Mouse (Mus musculus): Measurements from ENCODE around the gene Fkbp6. TPM values are rescaled to one million over a fixed set of nuclear protein-coding genes. Genes with fewer than 3 reads are reported as not detected.
"Not testable (repeated sequence)": the region's sequence is repeated elsewhere in the genome, so short reads cannot be mapped to it uniquely, and the experiment has no call there.

Fkbp6 gene
- polyA plus RNA-seq, 1 experiment from 2014 or later = not detected

DNA sequence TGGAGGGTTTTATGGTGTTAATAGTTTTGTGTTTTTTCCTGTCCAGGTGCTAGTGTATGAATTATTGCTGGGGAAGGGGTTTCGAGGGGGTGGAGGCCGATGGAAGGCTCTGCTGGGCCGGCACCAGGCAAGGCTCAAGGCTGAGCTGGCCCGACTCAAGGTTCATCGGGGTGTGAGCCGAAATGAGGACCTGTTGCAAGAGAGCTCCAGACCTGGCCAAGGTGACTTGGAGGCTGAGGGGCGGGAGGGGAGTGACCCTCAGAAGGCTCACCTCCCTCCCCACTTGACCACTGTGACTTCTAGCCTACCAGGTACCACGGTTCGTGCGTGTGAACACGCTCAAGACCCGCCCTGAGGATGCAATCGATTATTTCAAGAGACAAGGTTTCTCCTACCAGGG is 21.4 kb upstream of the Fkbp6 start:
- 93% methylated on average over 13 of the region's 13 CpGs for WGBS
- H3K4me1 ChIP-seq = peaks cover 15% of the 10 kb centered on the region
- no peak overlapping the region for H3K9ac ChIP-seq
- no peaks in the 10 kb centered on the region for H3K27me3 ChIP-seq
- no peak overlapping the region; the same call in 1 of the 2 replicates for H3K4me2 ChIP-seq (replicated peaks)
- peaks cover 47% of the 10 kb centered on the region for H3K36me3 ChIP-seq
- ATAC-seq (ENCODE audit: insufficient number of reproducible peaks, low FRiP score, low TSS enrichment, low read depth) = no peak
- H3K9me3 ChIP-seq (replicated peaks) = no peaks in the 10 kb centered on the region
- no peak overlapping the region; the same call in 1 of the 2 replicates for H3K4me3 ChIP-seq (replicated peaks)
- H3K27ac ChIP-seq (replicated peaks) = no peak overlapping the region

DNA sequence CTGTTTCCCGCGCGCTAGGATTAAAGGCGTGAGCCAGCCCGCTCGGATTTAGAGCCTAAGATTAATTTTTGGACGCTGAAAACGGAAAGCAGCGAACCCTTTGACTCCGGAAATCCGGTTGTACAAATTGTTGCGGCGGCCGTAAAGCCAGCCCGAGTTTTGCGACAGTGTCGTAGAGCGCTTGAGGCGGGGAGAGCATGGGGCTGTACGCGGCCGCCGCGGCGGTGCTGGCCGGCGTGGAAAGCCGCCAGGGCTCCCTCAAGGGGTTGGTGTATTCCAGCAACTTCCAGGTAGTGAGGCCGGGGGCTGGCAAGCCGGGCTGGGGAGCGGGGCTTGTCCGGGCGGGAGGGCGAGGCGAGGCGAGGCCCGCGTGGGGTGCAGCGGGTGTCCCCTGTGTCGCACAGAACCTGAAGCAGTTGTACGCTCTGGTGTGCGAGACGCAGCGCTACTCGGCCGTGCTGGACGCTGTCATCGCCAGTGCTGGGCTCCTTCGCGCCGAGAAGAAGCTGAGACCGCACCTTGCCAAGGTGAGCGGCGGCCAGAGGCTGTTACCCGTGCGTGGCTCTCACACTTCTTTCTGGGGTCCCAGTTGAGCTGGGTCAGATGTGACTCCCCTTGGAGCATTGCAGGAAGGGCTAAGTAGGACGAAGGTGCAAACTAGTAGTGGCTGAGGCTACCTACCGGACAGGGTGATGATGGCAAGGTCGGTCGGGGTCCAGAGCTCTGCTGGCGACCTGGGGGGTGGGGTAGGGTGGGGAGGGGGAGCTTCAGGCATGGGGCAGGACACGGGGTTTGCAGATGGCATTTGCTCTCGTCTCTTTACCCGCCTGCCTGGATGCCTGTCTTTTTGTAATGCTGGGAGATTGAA is 20.2 kb upstream of the Fkbp6 start, which contains the start of gene Nsun5:
Gene Nsun5 (plus strand): TSS at position 167 of the 868 bp plus-strand sequence.
- peaks cover 36% of the 10 kb centered on the region for H3K36me3 ChIP-seq
- peaks cover 14% of the 10 kb centered on the region for H3K4me1 ChIP-seq
- peak within 1 kb of the TSS; percentile 90 for H3K9ac ChIP-seq
- peak within 1 kb of the TSS; percentile 94 for H3K4me3 ChIP-seq (replicated peaks)
- H3K9me3 ChIP-seq (replicated peaks) = no peaks in the 10 kb centered on the region
- under 1% methylated on average over 64 of the region's 64 CpGs for WGBS
- H3K4me2 ChIP-seq (replicated peaks) = peak within 1 kb of the TSS; percentile 82
- 0 out of 2 replicates have a peak, but pooled peaks have one; percentile 41 for ATAC-seq (ENCODE audit: insufficient number of reproducible peaks, low FRiP score, low TSS enrichment, low read depth)
- H3K27ac ChIP-seq (replicated peaks) = peak within 1 kb of the TSS; percentile 89
- no peaks in the 10 kb centered on the region for H3K27me3 ChIP-seq

DNA sequence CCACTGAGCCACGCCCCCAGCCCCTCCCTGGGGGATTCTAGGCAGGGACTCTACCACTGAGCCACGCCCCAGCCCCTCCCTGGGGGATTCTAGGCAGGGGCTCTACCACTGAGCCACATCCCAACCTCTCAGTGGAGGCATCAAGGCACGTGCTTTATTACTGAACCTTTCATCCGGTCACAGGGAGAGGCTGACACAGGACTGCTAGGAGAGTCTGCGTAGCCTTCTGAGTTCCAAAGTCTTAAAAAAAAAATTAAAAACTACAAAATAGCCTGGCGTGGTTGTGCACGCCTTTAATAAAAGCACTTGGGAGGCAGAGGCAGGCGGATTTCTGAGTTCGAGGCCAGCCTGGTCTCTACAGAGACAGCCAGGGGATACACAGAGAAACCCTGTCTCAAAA is 19.4 kb upstream of the Fkbp6 start:
- not testable (repeated sequence) for H3K27me3 ChIP-seq; ATAC-seq (ENCODE audit: insufficient number of reproducible peaks, low FRiP score, low TSS enrichment, low read depth); H3K4me1 ChIP-seq; H3K9me3 ChIP-seq (replicated peaks)
- H3K36me3 ChIP-seq = peaks cover 27% of the 10 kb centered on the region
- H3K4me3 ChIP-seq (replicated peaks) = peak overlapping the region; percentile 94
- peak overlapping the region; percentile 89; the same call in 1 of the 2 replicates for H3K27ac ChIP-seq (replicated peaks)
- H3K9ac ChIP-seq = peak overlapping the region; percentile 90; the same call in 1 of the 2 replicates
- peak overlapping the region; percentile 82 for H3K4me2 ChIP-seq (replicated peaks)
- WGBS = 58% methylated on average over 9 of the region's 9 CpGs

DNA sequence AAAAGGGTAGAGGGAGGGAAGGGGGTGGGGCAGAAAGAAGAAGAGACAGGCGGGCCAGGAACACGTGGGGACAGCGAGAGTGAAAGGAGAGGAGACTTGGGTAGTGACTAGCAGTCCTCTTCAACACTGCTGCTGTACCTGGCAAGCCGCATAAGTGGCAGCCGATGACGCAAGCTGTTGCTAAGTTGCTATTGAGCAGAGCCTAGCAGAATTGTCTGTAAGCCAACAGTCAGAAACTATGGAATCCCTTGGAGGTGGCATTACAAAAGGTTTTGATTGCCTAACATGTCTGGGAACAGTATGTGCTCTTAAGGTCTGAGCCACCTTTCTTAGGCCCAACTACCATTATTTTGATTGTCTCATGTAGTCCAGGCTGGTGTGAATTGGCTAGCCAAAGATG is 18.5 kb upstream of the Fkbp6 start:
- H3K9ac ChIP-seq = no peak overlapping the region
- ATAC-seq (ENCODE audit: insufficient number of reproducible peaks, low FRiP score, low TSS enrichment, low read depth) = no peak
- no peaks in the 10 kb centered on the region for H3K9me3 ChIP-seq (replicated peaks)
- peaks cover 8% of the 10 kb centered on the region for H3K4me1 ChIP-seq
- no peak overlapping the region for H3K4me2 ChIP-seq (replicated peaks)
- no peaks in the 10 kb centered on the region for H3K27me3 ChIP-seq
- H3K36me3 ChIP-seq = peaks cover 18% of the 10 kb centered on the region
- no peak overlapping the region for H3K27ac ChIP-seq (replicated peaks)
- WGBS = 80% methylated on average over 6 of the region's 6 CpGs
- H3K4me3 ChIP-seq (replicated peaks) = no peak overlapping the region

DNA sequence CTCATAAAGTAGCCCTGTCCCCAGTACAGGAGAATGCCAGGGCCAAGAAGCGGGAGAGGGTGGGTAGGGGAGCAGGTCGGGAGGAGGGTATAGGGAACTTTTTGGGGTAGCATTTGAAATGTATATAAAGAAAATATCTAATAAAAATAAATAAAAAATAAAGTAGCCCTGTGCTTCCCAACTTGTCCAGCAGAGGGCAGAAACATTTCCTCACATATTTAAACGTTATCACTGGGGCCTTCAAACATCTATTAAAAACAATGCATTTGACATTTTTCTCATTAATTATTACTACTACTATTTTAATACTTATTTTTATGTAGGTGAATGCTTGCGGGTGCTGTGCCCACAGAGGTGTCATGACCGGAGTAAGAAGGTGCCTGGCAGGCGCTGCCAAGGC is 18.0 kb upstream of the Fkbp6 start:
- H3K9ac ChIP-seq = no peak overlapping the region
- H3K4me1 ChIP-seq = peaks cover 8% of the 10 kb centered on the region
- H3K36me3 ChIP-seq = peaks cover 16% of the 10 kb centered on the region
- H3K4me2 ChIP-seq (replicated peaks) = no peak overlapping the region
- 53% methylated on average over 6 of the region's 6 CpGs for WGBS
- no peak for ATAC-seq (ENCODE audit: insufficient number of reproducible peaks, low FRiP score, low TSS enrichment, low read depth)
- H3K27me3 ChIP-seq = no peaks in the 10 kb centered on the region
- H3K27ac ChIP-seq (replicated peaks) = no peak overlapping the region
- H3K4me3 ChIP-seq (replicated peaks) = no peak overlapping the region
- no peaks in the 10 kb centered on the region for H3K9me3 ChIP-seq (replicated peaks)

DNA sequence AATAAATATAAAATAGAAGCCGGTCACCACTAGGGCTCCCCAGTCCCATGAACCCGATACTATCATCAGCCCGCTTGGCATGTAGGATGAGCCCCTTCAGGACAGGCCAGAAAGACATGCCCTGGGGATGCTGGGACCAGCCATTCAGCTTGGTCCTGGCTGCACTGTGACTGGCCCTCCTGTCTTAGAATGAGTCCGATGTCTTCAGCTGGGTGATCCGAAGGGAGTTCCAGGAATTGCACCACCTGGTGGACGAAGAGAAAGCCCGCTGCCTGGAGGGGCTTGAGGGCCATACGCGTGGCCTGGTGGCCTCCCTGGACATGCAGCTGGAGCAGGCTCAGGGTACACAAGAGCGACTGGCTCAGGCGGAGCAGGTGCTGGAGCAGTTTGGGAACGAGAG is 13.7 kb upstream of the Fkbp6 start:
- no peaks in the 10 kb centered on the region for H3K4me1 ChIP-seq
- H3K27me3 ChIP-seq = no peaks in the 10 kb centered on the region
- H3K4me3 ChIP-seq (replicated peaks) = no peak overlapping the region
- WGBS = 25% methylated on average over 12 of the region's 12 CpGs
- ATAC-seq (ENCODE audit: insufficient number of reproducible peaks, low FRiP score, low TSS enrichment, low read depth) = no peak; the same call in 1 of the 2 replicates
- H3K27ac ChIP-seq (replicated peaks) = no peak overlapping the region
- H3K36me3 ChIP-seq = no peaks in the 10 kb centered on the region
- H3K9me3 ChIP-seq (replicated peaks) = no peaks in the 10 kb centered on the region
- H3K9ac ChIP-seq = no peak overlapping the region
- H3K4me2 ChIP-seq (replicated peaks) = no peak overlapping the region

DNA sequence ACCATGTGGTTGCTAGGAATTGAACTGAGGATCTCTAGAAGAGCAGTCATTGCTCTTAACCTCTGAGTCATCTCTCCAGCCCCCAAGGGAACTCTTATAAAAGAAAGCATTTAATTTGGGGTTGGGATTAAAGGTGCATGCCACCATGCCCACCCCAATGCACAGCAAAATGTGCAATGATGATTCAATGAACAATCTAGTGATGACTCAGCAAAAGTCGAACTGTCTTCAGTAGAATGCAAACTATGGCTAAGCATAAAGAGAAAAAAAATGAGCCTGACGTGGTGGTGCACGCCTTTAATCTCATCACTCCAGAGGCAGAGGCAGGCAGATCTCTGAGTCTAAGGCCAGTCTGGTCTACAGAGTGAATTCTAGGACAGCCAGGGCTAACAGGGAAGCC is 12.7 kb upstream of the Fkbp6 start:
- WGBS = 79% methylated on average over 3 of the region's 3 CpGs
- Histone ChIP-seq H3K4me3 (replicated peaks) (no peak overlapping the region), H3K36me3 (no peaks in the 10 kb centered on the region)

DNA sequence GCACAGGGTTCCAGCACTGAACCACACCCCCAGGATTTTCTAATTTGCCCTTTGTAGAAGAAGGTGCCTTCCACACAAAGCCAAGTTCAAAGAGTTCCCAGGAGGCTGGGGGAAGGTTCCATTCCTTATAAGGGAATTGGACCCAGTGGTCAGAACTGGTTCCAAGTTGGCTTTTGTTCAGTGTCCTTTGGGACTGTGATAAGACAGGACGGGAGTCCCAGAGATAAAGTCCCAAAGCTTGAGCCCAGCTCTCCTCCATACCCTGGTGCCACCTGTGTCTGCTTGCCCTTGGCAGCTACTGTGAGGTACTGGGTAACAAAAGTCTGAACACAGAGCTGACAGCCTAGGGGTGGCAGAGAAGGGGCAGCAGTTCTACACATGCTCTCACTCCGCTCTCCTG is 9.9 kb upstream of the Fkbp6 start:
- H3K27ac ChIP-seq (replicated peaks) = no peak overlapping the region
- 0 out of 2 replicates have a peak, but pooled peaks cover 3% of the 10 kb centered on the region for H3K27me3 ChIP-seq
- no peak overlapping the region for H3K9ac ChIP-seq
- H3K4me2 ChIP-seq (replicated peaks) = no peak overlapping the region
- ATAC-seq (ENCODE audit: insufficient number of reproducible peaks, low FRiP score, low TSS enrichment, low read depth) = no peak
- H3K9me3 ChIP-seq (replicated peaks) = no peaks in the 10 kb centered on the region; the same call in 1 of the 2 replicates
- H3K36me3 ChIP-seq = no peaks in the 10 kb centered on the region
- H3K4me1 ChIP-seq = no peaks in the 10 kb centered on the region
- 89% methylated on average over 2 of the region's 2 CpGs for WGBS
- no peak overlapping the region for H3K4me3 ChIP-seq (replicated peaks)

More for the DNA sequence above, 12.7 kb upstream of the Fkbp6 start:
- H3K4me1 ChIP-seq = no peaks in the 10 kb centered on the region
- H3K9ac ChIP-seq = no peak overlapping the region
- H3K9me3 ChIP-seq (replicated peaks) = no peaks in the 10 kb centered on the region; the same call in 1 of the 2 replicates
- ATAC-seq (ENCODE audit: insufficient number of reproducible peaks, low FRiP score, low TSS enrichment, low read depth) = no peak
- no peak overlapping the region for H3K27ac ChIP-seq (replicated peaks)
- no peak overlapping the region for H3K4me2 ChIP-seq (replicated peaks)
- H3K27me3 ChIP-seq = no peaks in the 10 kb centered on the region

DNA sequence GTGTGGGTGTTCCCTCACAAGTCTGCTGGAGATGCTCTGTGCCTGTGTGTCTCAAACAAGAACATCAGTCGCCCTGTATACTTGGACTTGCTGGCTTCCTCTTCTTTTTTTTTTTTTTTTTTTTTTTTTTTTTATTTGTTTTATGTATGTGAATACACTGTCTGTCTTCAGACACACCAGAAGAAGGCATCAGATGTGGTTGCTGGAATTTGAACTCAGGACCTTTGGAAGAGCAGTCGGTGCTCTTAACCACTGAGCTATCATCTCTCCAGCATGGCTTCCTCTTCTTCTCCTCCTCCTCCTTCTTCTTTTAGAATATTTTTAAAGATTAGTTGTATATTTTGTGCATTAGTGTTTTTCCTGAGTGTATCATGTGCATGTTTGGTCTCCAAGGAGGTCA is 7.7 kb upstream of the Fkbp6 start:
- H3K4me2 ChIP-seq (replicated peaks) = no peak overlapping the region
- WGBS = 84% methylated on average over 2 of the region's 2 CpGs
- no peak overlapping the region for H3K4me3 ChIP-seq (replicated peaks)
- no peaks in the 10 kb centered on the region; the same call in 1 of the 2 replicates for H3K9me3 ChIP-seq (replicated peaks)
- peaks cover 15% of the 10 kb centered on the region for H3K27me3 ChIP-seq
- H3K4me1 ChIP-seq = no peaks in the 10 kb centered on the region
- ATAC-seq (ENCODE audit: insufficient number of reproducible peaks, low FRiP score, low TSS enrichment, low read depth) = peak; percentile 72; the same call in 1 of the 2 replicates
- H3K9ac ChIP-seq = no peak overlapping the region
- no peak overlapping the region for H3K27ac ChIP-seq (replicated peaks)
- H3K36me3 ChIP-seq = no peaks in the 10 kb centered on the region

DNA sequence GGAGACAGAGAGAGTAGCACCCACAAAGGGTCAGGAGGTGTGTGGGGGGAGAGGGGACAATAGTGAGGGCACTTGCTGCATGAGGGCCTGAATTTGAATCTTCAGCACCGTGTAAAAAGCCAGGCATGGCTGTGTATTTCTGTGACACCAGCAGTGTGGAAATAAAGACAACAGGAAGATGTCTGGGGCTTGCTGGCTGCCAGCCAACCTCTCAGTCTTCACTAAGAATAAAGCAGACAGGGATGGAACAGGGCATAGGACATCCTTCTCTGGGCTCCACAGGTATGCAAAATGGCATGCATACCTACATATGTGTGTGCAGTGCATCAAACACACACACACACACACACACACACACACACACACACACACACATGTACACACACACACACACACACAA is 6.2 kb upstream of the Fkbp6 start:
- 39% methylated on average over 1 of the region's 1 CpGs for WGBS
- Histone ChIP-seq H3K27ac (replicated peaks) (no peak overlapping the region), H3K9me3 (replicated peaks) (no peaks in the 10 kb centered on the region; the same call in 1 of the 2 replicates), H3K27me3 (peaks cover 15% of the 10 kb centered on the region), H3K4me1 (no peaks in the 10 kb centered on the region), H3K9ac (no peak overlapping the region), H3K36me3 (no peaks in the 10 kb centered on the region), H3K4me3 (replicated peaks) (no peak overlapping the region), H3K4me2 (replicated peaks) (no peak overlapping the region)
- ATAC-seq (ENCODE audit: insufficient number of reproducible peaks, low FRiP score, low TSS enrichment, low read depth) = no peak

DNA sequence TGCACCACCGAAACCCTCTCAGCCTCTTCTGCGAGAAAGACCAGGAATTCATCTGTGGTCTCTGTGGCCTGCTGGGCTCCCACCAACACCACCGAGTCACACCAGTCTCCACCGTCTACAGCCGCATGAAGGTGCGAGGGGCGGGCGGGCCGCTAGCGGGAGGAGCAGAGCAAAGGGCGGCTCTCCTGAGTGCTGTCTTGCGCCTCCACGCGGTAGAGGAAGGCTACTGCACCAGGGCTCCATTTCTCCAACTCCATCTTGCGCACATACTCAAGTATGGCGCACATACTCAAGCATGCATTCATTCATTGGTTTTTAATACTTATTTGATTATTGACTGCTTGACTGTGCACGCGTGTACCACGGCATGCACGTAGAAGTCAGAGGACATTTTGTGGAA is 3.7 kb upstream of the Fkbp6 start:
- no peak overlapping the region for H3K4me2 ChIP-seq (replicated peaks)
- H3K36me3 ChIP-seq = no peaks in the 10 kb centered on the region
- ATAC-seq (ENCODE audit: insufficient number of reproducible peaks, low FRiP score, low TSS enrichment, low read depth) = no peak
- WGBS = 20% methylated on average over 20 of the region's 20 CpGs
- no peak overlapping the region for H3K9ac ChIP-seq
- H3K4me1 ChIP-seq = no peaks in the 10 kb centered on the region
- H3K27me3 ChIP-seq = peaks cover 15% of the 10 kb centered on the region
- no peak overlapping the region for H3K27ac ChIP-seq (replicated peaks)
- no peaks in the 10 kb centered on the region; the same call in none of the 2 replicates for H3K9me3 ChIP-seq (replicated peaks)
- no peak overlapping the region for H3K4me3 ChIP-seq (replicated peaks)
